Mouse (Mus musculus): ENCODE measurements around the gene Pla2g10.
A peak's percentile ranks its signal among the peaks of the same experiment; 100 is the strongest.
"Not testable (repeated sequence)": the region's sequence is repeated elsewhere in the genome, so short reads cannot be mapped to it uniquely, and the experiment has no call there.

Gene Pla2g10

GRCm38 (mm10) chr16:13730285-13731255 lies at the start of gene Pla2g10:
Pla2g10 (minus strand) TSS chr16:13730983.
- DNase-seq, result no peak

GRCm38 (mm10) chr16:13774651-13775050 lies 43.9 kb upstream of the Pla2g10 start:
- DNase-seq, result not testable (repeated sequence)

- not testable (repeated sequence) for DNase-seq
Measured at GRCm38 (mm10) chr16:13774011-13774410, 43.2 kb upstream of the Pla2g10 start.

GRCm38 (mm10) chr16:13772051-13772450 lies 41.3 kb upstream of the Pla2g10 start:
- DNase-seq, result not testable (repeated sequence)

GRCm38 (mm10) chr16:13771603-13772002 lies 40.8 kb upstream of the Pla2g10 start:
- not testable (repeated sequence) for DNase-seq

GRCm38 (mm10) chr16:13766367-13766766 lies 35.6 kb upstream of the Pla2g10 start:
- DNase-seq, result no peak

- DNase-seq, result no peak
Measured at GRCm38 (mm10) chr16:13764519-13764918, 33.7 kb upstream of the Pla2g10 start.

- DNase-seq, result not testable (repeated sequence)
Measured at GRCm38 (mm10) chr16:13762807-13763206, 32.0 kb upstream of the Pla2g10 start.

- DNase-seq, result no peak
Measured at GRCm38 (mm10) chr16:13757823-13758222, 27.0 kb upstream of the Pla2g10 start.

GRCm38 (mm10) chr16:13754400-13755190 lies 23.8 kb upstream of the Pla2g10 start:
- peak; percentile 94 for DNase-seq

GRCm38 (mm10) chr16:13753986-13754385 lies 23.2 kb upstream of the Pla2g10 start:
- no peak for DNase-seq

GRCm38 (mm10) chr16:13750626-13751025 lies 19.8 kb upstream of the Pla2g10 start:
- no peak for DNase-seq

GRCm38 (mm10) chr16:13749981-13750380 lies 19.2 kb upstream of the Pla2g10 start:
- no peak for DNase-seq

GRCm38 (mm10) chr16:13749306-13749705 lies 18.5 kb upstream of the Pla2g10 start:
- DNase-seq, result no peak

- not testable (repeated sequence) for DNase-seq
Measured at GRCm38 (mm10) chr16:13748813-13749212, 18.0 kb upstream of the Pla2g10 start.

- DNase-seq, result no peak
Measured at GRCm38 (mm10) chr16:13748124-13748523, 17.3 kb upstream of the Pla2g10 start.

- no peak for DNase-seq
Measured at GRCm38 (mm10) chr16:13747708-13748107, 16.9 kb upstream of the Pla2g10 start.

- no peak for DNase-seq
Measured at GRCm38 (mm10) chr16:13740844-13741243, 10.1 kb upstream of the Pla2g10 start.

- not testable (repeated sequence) for DNase-seq
Measured at GRCm38 (mm10) chr16:13739044-13739443, 8.3 kb upstream of the Pla2g10 start.

- DNase-seq, result no peak
Measured at GRCm38 (mm10) chr16:13735977-13736376, 5.2 kb upstream of the Pla2g10 start.

GRCm38 (mm10) chr16:13733518-13734137 lies 2.8 kb upstream of the Pla2g10 start:
- peak; percentile 66 for DNase-seq

GRCm38 (mm10) chr16:13732786-13733185 lies 2.0 kb upstream of the Pla2g10 start:
- no peak for DNase-seq

GRCm38 (mm10) chr16:13729428-13729827 lies 1.4 kb downstream of the Pla2g10 start:
- DNase-seq, result no peak
